Mouse (Mus musculus) heart, postnatal 0 days (tissue): ENCODE results near the gene Zfp362.

ENCODE experiments used
- CTCF ChIP-seq: IDR thresholded peaks from 2 replicates; pipeline ENCODE4 v1.5.1; 2016; ENCODE audit warnings: antibody characterized with exemption, control low read depth, low read depth
- EP300 ChIP-seq: IDR thresholded peaks from 2 replicates; pipeline ENCODE4 v1.6.1; 2016; ENCODE audit warnings: antibody characterized with exemption, low read depth

DNA sequence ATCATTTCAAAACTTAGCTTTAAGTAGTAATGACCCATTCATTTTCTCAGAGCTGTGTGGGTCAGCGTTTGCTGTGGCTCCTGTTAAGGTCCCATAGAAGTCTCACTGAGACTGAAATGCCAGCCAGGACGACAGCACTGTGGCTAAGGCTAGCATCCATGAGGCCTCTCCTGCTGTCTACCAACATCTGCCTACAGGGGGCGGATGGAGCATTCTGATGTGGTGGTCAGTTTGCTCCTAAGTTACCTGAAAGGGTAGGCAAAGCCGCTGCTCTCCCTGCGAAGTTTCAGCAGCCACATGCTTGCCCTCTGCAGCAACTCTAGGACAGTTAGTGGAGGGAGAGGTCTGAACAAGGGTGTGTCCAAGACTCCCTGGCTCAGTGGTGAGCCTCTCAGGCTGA is 54.8 kb downstream of the Zfp362 start:
- TF ChIP-seq CTCF: peak; percentile 37
- no peak for TF ChIP-seq EP300
